Mouse (Mus musculus): Measurements from ENCODE around the gene Exoc3l2. TPM values are rescaled to one million over a fixed set of nuclear protein-coding genes. Genes with fewer than 3 reads are reported as not detected.

Exoc3l2 gene
- total RNA-seq, 2 experiments from 2014 or later = 0.37 to 0.38 TPM

DNA sequence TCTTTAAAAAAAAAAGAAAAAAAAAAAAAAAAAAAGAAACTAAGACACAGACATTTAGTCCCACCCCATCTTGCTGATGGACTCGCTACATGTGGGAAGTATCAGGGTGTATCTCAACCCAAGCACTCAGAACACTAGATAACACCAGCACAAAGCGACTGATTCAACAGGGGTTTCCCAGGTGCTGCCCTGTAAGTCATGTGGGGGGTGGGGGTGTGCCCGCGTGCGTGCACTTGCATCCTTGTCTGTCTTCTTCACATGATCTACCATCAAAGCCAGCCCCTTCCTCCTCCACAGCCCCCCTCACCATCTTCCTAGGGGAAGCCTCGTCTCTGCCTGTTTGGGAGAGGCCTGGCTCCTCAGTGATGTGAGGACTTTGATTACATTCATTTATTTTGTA, 49.2 kb downstream of the Exoc3l2 start:
- no peak for DNase-seq (ENCODE audit: extremely low spot score in 1 of 2, low spot score in 1 of 2)

DNA sequence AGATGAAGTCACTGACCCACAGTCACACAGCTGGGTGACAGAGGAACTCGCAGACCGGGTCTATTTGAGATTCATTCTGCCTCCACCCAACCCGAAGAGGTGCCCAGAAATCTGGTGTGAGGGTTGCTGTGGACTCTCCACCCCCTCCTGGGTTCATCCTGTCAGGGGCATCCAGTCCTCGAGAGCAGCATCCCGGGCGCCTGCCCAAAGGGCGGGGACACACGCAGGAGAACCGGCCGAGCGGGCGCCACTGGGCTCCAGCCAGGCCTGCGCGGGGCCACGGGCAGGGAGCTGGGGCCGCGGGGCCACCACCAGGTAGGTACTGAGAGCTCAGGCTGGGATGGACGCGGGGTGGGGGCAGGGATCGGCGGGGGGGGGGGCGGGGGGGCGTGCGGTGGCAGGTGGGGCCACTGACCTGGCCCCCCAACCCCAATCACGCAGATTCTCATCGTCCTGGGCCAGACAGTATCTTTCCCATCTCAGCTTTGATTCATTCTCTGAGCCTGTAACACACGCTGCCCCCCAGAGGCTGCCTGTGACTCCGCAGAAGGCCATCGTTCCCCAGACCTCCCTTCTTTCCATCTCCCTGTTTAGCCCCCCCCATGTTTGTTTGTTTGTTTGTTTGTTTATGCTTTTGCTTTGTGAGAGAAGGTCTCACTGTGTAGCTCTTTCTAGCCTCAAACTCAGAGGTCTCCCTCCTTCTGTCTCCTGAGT, 54.7 kb downstream of the Exoc3l2 start, which contains the start of gene Nkpd1:
Gene Nkpd1, plus strand, starts transcription at position 187 of the 714 bp plus-strand sequence.
- no peak for DNase-seq (ENCODE audit: extremely low spot score in 1 of 2, low spot score in 1 of 2)

DNA sequence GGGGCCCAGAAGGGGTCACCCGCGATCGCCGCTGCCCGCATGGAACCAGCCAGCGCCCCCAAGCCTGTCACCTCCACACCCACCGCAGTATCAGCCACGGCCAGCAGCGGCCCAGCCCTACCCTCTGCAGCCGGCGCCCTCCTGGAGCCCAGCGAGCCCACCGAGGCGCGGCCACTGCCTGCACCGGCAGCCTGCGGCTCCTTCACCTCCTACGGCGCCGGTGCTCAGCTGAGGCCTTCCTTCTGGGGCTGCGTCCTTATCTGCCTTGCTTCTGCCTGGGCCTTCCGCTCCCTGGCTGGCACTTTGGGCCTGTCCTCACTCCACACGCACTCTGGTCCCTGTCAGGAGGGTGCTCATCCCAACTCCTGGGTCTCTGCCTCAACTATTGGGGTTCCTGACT, 56.9 kb downstream of the Exoc3l2 start:
- DNase-seq (ENCODE audit: extremely low spot score in 1 of 2, low spot score in 1 of 2) = no peak

DNA sequence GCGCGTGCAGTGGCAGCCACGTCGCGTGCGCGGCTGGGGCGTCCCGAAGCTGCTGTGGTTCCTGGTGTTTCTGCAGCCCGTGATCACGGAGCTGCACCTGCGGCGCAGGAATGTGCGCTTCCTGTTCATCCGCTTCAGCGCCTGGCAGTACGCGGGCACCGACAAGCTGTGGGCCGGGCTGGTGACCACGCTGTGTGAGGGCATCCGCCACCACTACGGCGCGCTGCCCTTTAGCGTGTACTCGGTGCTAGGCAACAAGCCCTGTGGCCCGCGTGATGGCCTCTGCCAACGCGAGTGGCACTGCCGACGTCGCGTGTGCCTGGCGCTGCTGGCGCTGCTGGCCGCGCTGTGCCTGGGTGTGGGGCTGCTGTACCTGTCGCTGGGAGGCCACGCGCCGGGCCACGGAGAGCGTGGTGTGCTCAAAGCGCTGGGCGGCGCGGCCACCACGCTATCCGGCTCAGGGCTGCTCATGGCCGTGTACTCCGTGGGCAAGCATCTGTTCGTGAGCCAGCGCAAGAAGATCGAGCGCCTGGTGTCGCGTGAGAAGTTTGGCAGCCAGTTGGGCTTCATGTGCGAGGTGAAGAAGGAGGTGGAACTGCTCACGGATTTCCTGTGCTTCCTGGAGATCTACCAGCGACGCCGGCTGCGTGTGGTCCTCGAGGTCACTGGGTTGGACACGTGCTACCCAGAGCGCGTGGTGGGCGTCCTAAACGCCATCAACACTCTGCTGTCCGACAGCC, 60.1 kb downstream of the Exoc3l2 start:
- DNase-seq (ENCODE audit: extremely low spot score in 1 of 2, low spot score in 1 of 2) = no peak

DNA sequence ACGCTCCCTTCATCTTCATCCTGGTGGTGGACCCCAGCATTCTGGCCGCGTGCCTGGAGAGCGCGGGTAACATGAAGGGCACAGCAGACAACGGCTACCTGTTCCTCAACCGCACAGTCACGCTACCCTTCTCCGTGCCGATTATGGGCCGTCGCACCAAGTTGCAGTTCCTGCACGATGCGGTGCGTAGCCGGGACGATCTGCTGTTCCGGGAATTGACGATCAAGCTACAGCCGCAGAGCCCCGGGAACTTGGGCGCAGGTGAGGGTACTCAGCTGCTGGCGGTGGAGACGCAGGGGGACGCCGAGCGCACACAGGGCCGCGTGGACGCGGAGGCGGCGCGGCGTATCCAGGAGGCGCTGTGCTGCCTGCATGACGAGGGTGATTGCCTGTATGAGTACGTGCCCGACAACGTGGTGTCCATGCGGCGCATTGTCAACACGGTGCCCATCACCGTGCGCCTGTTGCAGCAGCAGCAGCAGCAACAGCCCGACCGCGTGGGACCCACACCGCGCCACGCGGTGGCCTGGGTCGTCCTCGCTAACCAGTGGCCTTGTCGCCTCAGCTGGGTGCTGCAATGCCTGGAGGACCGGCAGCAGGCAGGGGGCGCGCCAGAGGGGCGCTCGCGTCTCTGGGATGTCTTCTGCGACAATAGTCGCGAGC, 60.8 kb downstream of the Exoc3l2 start:
- peak; percentile 68 for DNase-seq (ENCODE audit: extremely low spot score in 1 of 2, low spot score in 1 of 2)

DNA sequence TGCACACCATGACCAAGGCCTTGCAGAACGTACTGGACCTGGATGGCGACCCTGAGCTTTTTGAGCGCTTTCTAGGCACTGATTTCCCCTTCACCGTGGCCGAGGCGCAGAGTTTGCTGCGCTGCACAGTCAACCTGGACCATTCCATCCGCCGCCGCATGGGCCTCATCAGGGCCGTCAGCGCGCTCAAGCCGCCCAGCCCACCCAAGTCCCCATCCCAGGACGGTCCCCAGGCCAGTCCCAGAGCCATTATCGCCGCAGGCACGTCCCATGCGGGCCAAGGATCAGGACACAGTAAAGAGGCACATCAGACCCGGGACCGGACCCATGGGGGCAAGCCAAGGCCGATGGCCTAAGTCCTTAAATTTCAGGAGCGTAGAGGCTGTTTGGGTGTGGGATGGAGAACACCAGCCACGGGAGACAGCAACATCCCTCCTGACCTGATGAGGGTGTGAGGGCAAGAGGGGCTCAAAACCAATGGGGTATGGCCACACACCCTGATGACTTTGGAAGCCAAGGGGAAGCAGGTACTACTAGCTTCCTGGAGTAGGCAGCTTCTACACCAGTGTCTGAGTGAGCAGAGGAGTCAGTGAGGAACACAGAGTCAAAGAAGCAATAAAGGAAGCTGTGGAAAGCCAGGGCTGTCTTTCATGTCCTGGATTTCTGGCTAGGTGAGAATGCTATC, 61.4 kb downstream of the Exoc3l2 start:
- no peak for DNase-seq (ENCODE audit: extremely low spot score in 1 of 2, low spot score in 1 of 2)

DNA sequence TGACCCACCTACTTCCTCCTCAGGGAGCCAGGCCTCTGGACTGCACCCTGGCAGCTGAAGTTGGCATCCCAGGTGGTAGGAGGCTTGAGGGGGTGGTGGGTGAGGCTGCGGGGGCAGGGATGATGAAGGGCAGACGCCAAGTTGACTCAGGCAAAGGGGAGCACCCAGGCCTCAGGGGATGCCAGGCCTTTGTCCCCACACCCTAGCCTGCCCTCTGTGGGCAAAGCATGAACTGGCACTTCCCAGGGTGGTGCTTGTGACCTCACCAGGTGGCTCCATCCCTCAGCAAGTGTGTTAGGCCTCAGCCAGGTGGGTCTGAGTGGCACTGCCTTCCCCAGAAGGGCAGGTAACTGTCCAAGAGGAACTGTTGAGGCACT, 62.0 kb downstream of the Exoc3l2 start:
- no peak for DNase-seq (ENCODE audit: extremely low spot score in 1 of 2, low spot score in 1 of 2)

DNA sequence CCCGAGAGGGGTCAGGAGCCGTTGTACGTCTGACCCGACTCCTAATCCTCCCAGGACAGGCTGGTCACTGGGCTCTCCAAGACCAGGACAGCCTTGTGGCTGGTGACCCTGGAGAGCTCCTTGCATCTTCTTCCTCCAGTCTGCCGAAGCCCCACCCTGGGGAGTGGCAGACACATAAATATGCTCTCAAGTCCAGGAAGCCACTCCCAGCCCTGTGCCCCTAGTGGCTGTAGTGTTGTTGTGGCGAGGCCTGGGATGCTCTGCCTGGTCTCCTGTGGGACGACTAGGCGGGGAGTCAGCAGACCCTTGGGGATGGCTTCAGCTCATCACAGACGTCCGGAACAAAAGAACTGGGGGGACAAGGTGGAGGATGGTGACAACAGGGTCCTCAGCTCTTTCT, 67.9 kb downstream of the Exoc3l2 start:
- no peak for DNase-seq (ENCODE audit: extremely low spot score in 1 of 2, low spot score in 1 of 2)

DNA sequence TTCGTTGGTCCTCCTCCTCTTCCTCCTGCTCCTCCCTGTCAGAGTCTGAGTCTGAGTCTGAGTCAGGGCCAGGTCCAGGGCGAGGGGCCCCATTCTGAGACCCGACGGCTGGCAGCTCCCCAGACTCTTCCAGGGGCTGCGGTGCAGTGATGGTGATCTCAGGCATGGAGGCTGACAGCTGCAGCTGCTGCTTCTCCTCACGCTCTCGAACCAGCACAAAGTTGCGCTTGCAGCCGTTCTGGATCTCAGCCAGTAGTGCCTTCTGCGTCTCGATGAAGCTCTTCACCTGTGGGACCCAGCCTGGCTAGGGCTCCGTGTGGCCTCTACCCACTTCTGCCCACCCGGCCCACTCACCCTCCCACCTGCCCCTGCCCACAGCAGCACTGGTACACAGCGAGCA, 69.1 kb downstream of the Exoc3l2 start:
- no peak for DNase-seq (ENCODE audit: extremely low spot score in 1 of 2, low spot score in 1 of 2)

DNA sequence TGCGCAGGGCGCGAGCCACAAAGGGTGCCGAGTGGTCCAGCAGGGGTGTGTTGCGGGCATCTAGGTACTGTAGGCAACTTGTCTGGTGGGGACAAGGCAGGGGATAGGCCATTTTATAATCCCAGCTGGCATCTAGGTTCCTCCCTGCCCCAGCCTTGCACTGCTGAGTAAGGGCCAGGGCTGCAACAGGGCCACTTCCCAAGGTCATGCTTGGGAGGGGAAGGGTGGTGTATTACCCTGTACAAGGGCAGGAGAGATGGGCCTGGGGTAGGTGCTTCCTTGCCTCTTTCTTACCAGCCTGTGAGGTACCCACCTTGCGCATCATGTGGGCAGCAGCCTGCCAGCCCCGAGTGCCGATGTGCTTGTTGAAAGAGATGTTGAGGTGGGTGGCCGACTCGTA, 71.5 kb downstream of the Exoc3l2 start:
- no peak for DNase-seq (ENCODE audit: extremely low spot score in 1 of 2, low spot score in 1 of 2)

DNA sequence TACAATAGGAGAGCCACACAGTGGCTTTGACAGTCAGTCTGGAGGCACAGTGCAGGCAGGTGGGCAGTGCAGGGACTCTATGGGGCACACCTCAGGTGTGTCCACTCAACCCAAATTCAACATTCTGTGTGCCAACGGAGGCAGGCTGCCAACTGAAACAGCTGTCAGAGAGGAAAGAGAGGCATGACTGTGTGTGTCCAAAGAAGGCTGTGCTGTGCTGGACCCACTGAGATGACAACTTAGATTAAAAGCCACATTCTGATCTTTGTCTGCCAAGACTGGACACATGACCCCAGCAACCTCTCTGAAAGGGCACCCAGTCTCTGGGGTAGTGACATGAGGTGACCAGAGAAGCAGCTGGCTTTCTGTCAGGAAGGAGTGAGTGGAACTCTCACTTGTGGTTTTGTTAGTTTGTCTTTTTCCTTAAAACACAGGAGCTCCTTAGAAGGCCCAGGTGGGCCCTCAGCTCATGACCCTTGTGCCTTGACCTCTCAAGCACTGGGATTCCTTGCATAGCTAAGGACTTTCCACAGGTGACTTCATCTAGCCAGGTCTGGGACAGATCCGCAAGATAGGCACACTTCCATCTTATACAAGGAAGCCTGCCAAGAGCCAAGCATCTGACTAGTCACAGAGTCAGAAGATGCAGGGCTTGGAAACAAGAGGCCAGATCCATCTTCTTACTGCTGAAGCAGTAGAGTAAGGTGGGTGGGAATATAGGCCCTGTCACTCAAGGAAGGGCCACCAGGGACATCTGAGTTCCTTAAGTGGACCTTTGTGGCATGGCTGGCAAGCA, 77.8 kb downstream of the Exoc3l2 start:
- no peak for DNase-seq (ENCODE audit: extremely low spot score in 1 of 2, low spot score in 1 of 2)

DNA sequence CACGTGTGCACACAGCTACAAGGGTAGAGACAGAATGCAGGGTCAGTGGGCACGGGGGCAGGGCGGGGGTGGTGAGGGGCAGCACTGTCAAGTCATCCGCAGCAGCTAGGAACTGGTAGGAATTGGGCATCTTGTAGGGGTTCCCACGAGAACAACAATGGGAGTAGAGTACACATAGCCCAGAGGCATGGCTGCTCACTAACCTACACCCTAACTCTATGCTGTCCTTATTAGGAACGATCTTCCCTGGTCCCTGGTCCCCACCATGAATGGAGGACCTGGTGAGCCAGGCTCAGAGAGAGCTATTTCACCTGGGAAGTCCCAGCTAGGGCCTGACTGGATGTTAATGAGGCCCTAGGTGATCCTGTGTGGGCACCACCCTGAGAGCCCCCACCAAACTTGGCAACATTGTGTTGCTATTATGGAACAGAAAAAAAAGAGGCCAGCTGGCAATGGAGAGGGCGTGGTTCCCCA, 78.6 kb downstream of the Exoc3l2 start:
- no peak for DNase-seq (ENCODE audit: extremely low spot score in 1 of 2, low spot score in 1 of 2)

DNA sequence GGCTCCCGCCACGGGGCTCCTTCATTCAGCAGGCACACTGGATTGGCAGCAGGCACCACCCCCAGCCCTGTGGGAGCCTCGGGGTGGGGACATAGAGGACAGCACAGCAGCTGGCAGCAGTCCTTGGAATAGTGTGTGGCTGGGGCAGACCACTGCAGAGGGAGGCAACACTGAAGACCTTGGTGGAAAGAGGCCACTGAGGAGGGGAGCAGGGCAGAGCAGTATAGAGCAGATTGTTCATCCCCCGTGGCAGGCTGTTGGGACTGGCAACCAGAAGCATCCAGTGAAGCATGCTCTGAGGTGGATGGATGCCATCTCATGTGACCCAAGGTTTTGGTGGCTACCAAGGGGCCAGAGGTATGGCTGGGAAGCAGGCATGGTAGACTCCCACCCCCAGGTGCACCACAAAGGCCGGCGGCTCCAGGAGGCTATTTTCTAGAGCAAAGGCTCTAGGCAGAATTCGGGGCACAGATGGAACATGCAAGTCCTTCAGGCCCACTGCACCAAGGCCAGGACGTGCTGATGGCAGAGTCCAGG, 79.1 kb downstream of the Exoc3l2 start:
- no peak for DNase-seq (ENCODE audit: extremely low spot score in 1 of 2, low spot score in 1 of 2)

DNA sequence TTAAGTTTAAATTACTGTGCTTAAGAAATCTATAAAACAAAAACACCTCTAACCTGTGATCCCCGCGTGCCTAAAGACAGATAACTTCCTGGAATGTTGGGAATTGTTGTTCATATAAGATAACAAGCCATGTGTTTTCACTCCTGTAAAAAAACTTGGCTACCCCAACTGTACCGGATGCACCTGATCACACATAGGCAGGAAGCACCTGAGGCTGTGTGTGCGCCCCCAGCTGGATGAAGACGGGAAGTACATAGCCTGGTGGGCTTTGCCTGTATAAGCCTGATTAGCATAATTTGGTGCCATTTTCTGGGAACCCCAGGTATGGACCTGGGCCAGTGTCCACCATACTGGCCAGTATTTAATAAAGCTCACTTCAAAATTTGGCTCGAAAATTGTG, 80.5 kb downstream of the Exoc3l2 start:
- DNase-seq (ENCODE audit: extremely low spot score in 1 of 2, low spot score in 1 of 2) = no peak

DNA sequence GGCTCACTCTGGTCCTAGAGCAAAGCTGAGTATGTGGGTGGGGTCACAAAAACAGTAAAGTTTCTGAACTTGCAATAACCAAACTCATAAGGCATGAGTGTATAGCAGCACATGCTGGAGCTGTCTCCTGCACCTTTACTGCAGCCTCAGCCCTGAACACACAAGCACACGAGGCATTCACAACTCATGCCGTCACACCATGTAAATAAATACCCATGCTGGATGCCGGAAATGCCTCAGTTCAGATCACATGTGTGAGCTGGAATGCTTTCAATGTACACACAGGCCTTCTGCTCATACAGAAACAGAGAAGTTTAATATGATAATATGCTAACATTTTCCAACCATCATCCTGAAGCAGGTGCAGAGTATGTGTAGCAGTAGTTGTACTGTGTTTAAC, 82.9 kb downstream of the Exoc3l2 start:
- no peak for DNase-seq (ENCODE audit: extremely low spot score in 1 of 2, low spot score in 1 of 2)

Other genes with a start within 250 kb of the Exoc3l2 start
- gene Opa3, start 235.0 kb upstream of the Exoc3l2 start, total RNA-seq (2021) = 10 to 100 TPM; 36.5 to 41.5 TPM
- 10 to 100 TPM; 15.2 to 16.3 TPM for gene Vasp, start 191.5 kb upstream of the Exoc3l2 start, total RNA-seq (2021)
- gene Ppm1n, start 183.3 kb upstream of the Exoc3l2 start, total RNA-seq (2021) = not detected
- 10 to 100 TPM; 85.9 to 96.3 TPM for gene Rtn2, start 180.7 kb upstream of the Exoc3l2 start, total RNA-seq (2021)
- 1 to 10 TPM; 5.2 to 9.8 TPM for gene Fosb, start 153.3 kb upstream of the Exoc3l2 start, total RNA-seq (2021)
- 10 to 100 TPM; 37.8 to 39.1 TPM for gene Ercc1, start 118.6 kb upstream of the Exoc3l2 start, total RNA-seq (2021)
- gene Cd3eap, start 103.8 kb upstream of the Exoc3l2 start, total RNA-seq (2021) = 10 to 100 TPM; 17.7 to 18.3 TPM
- gene Ppp1r13l, start 103.6 kb upstream of the Exoc3l2 start, total RNA-seq (2021) = 1 to 10 TPM; 4.5 to 4.8 TPM
- 10 to 100 TPM; 34.5 to 34.9 TPM for gene Ercc2, start 81.3 kb upstream of the Exoc3l2 start, total RNA-seq (2021)
- gene Klc3, start 59.2 kb upstream of the Exoc3l2 start, total RNA-seq (2021) = 1 to 10 TPM; 2.2 to 3.4 TPM
- gene Ckm, start 58.6 kb upstream of the Exoc3l2 start, total RNA-seq (2021) = not detected
- gene Mark4, start 4.5 kb upstream of the Exoc3l2 start, total RNA-seq (2021) = 100 to 1,000 TPM in 1 of 2 experiments, 10 to 100 TPM in 1; 92.8 to 105 TPM
- gene Bloc1s3, start 45.0 kb downstream of the Exoc3l2 start, total RNA-seq (2021) = 1 to 10 TPM; 6.0 to 7.1 TPM
- 10 to 100 TPM; 20.1 to 21.1 TPM for gene Trappc6a, start 45.1 kb downstream of the Exoc3l2 start, total RNA-seq (2021)
- gene Nkpd1, start 54.5 kb downstream of the Exoc3l2 start, total RNA-seq (2021) = under 1 TPM; 0.49 to 0.66 TPM
- gene Ppp1r37, start 99.7 kb downstream of the Exoc3l2 start, total RNA-seq (2021) = 100 to 1,000 TPM; 103 to 112 TPM
- 1 to 10 TPM in 1 of 2 experiments, under 1 TPM in 1; 0.30 to 1.0 TPM for gene Zfp296, start 114.0 kb downstream of the Exoc3l2 start, total RNA-seq (2021)
- gene Gemin7, start 114.3 kb downstream of the Exoc3l2 start, total RNA-seq (2021) = 10 to 100 TPM; 38.0 to 40.7 TPM
- 10 to 100 TPM; 70.6 to 94.5 TPM for gene Clasrp, start 141.2 kb downstream of the Exoc3l2 start, total RNA-seq (2021)
- 10 to 100 TPM in 1 of 2 experiments, 1 to 10 TPM in 1; 9.4 to 10.4 TPM for gene Relb, start 166.1 kb downstream of the Exoc3l2 start, total RNA-seq (2021)
- gene Clptm1, start 201.7 kb downstream of the Exoc3l2 start, total RNA-seq (2021) = 100 to 1,000 TPM; 148 TPM
- gene Apoc2, start 214.6 kb downstream of the Exoc3l2 start, total RNA-seq (2021) = not detected
- gene Gm44805, start 218.1 kb downstream of the Exoc3l2 start, total RNA-seq (2021) = not detected
- gene Apoc4, start 218.1 kb downstream of the Exoc3l2 start, total RNA-seq (2021) = not detected
- gene Apoc1, start 229.3 kb downstream of the Exoc3l2 start, total RNA-seq (2021) = 1 to 10 TPM; 4.8 to 7.5 TPM
- gene Apoe, start 235.9 kb downstream of the Exoc3l2 start, total RNA-seq (2021) = 1,000 to 10,000 TPM; 2,615 to 2,768 TPM